Mouse (Mus musculus): ENCODE measurements at regions not wholly inside any gene's neighbourhood (a gene's known extent, or its start where the extent isn't known, plus 50 kb on each side); places are given as distances from the start of the nearest gene placed in this dataset.

- no peaks in the 10 kb centered on the region for H3K27me3 ChIP-seq (ENCODE audit: low read depth, poor library complexity, severe bottlenecking)
- 78% methylated on average over 7 of the region's 7 CpGs for WGBS
Observed at GRCm38 (mm10) chr14:33807196-33807595, 116.2 kb upstream of the Gdf10 start.

GRCm38 (mm10) chr14:33808593-33809265 is 114.7 kb upstream of the Gdf10 start:
- H3K4me1 ChIP-seq: peaks cover 14% of the 10 kb centered on the region
- peak overlapping the region; percentile 7; the same call in 1 of the 2 replicates for H3K27ac ChIP-seq
- DNase-seq (ENCODE audit: low spot score): no peak

More at GRCm38 (mm10) chr14:33807196-33807595, 116.2 kb upstream of the Gdf10 start:
- no peak for DNase-seq (ENCODE audit: low spot score)
- H3K9me3 ChIP-seq (replicated peaks): no peaks in the 10 kb centered on the region
- H3K4me3 ChIP-seq: no peak overlapping the region
- no peaks in the 10 kb centered on the region for H3K36me3 ChIP-seq
- peaks cover 14% of the 10 kb centered on the region for H3K4me1 ChIP-seq
- no peak overlapping the region for H3K27ac ChIP-seq

GRCm38 (mm10) chr14:33810584-33810983 is 112.8 kb upstream of the Gdf10 start:
- WGBS: 78% methylated on average over 4 of the region's 4 CpGs
- H3K4me1 ChIP-seq: peaks cover 14% of the 10 kb centered on the region
- no peak overlapping the region for H3K4me3 ChIP-seq
- no peak overlapping the region for H3K27ac ChIP-seq
- no peaks in the 10 kb centered on the region for H3K27me3 ChIP-seq (ENCODE audit: low read depth, poor library complexity, severe bottlenecking)
- no peak for DNase-seq (ENCODE audit: low spot score)
- H3K36me3 ChIP-seq: no peaks in the 10 kb centered on the region
- no peaks in the 10 kb centered on the region for H3K9me3 ChIP-seq (replicated peaks)

More at GRCm38 (mm10) chr14:33808593-33809265, 114.7 kb upstream of the Gdf10 start:
- no peaks in the 10 kb centered on the region for H3K27me3 ChIP-seq (ENCODE audit: low read depth, poor library complexity, severe bottlenecking)
- H3K4me3 ChIP-seq: no peak overlapping the region
- 26% methylated on average over 11 of the region's 11 CpGs for WGBS
- H3K36me3 ChIP-seq: no peaks in the 10 kb centered on the region
- no peaks in the 10 kb centered on the region for H3K9me3 ChIP-seq (replicated peaks)

- WGBS: 71% methylated on average over 3 of the region's 3 CpGs
- Histone ChIP-seq H3K27me3 (ENCODE audit: low read depth, poor library complexity, severe bottlenecking) (no peaks in the 10 kb centered on the region), H3K36me3 (no peaks in the 10 kb centered on the region), H3K4me3 (no peak overlapping the region), H3K4me1 (peaks cover 14% of the 10 kb centered on the region), H3K27ac (no peak overlapping the region), H3K9me3 (replicated peaks) (no peaks in the 10 kb centered on the region)
- DNase-seq (ENCODE audit: low spot score): no peak
Observed at GRCm38 (mm10) chr14:33811241-33811640, 112.1 kb upstream of the Gdf10 start.

- no peaks in the 10 kb centered on the region for H3K36me3 ChIP-seq
- H3K4me3 ChIP-seq: no peak overlapping the region
- H3K4me1 ChIP-seq: peaks cover 14% of the 10 kb centered on the region
- WGBS: 92% methylated on average over 8 of the region's 8 CpGs
- DNase-seq (ENCODE audit: low spot score): no peak
- no peak overlapping the region for H3K27ac ChIP-seq
- H3K27me3 ChIP-seq (ENCODE audit: low read depth, poor library complexity, severe bottlenecking): no peaks in the 10 kb centered on the region
- H3K9me3 ChIP-seq (replicated peaks): no peaks in the 10 kb centered on the region
Observed at GRCm38 (mm10) chr14:33812266-33812665, 111.1 kb upstream of the Gdf10 start.

- H3K4me1 ChIP-seq: peaks cover 14% of the 10 kb centered on the region
- no peaks in the 10 kb centered on the region for H3K27me3 ChIP-seq (ENCODE audit: low read depth, poor library complexity, severe bottlenecking)
- H3K27ac ChIP-seq: no peak overlapping the region
- H3K9me3 ChIP-seq (replicated peaks): no peaks in the 10 kb centered on the region
- no peaks in the 10 kb centered on the region for H3K36me3 ChIP-seq
- no peak overlapping the region for H3K4me3 ChIP-seq
- whole genome bisulfite sequencing: 80% methylated on average over 4 of the region's 4 CpGs
- DNase-seq (ENCODE audit: low spot score): no peak
Observed at GRCm38 (mm10) chr14:33812772-33813171, 110.6 kb upstream of the Gdf10 start.

- peaks cover 12% of the 10 kb centered on the region for H3K4me1 ChIP-seq
- H3K4me3 ChIP-seq: no peak overlapping the region
- 90% methylated on average over 3 of the region's 3 CpGs for WGBS
- no peaks in the 10 kb centered on the region for H3K9me3 ChIP-seq (replicated peaks)
- no peak overlapping the region for H3K27ac ChIP-seq
- DNase-seq (ENCODE audit: low spot score): no peak
- no peaks in the 10 kb centered on the region for H3K36me3 ChIP-seq
- no peaks in the 10 kb centered on the region for H3K27me3 ChIP-seq (ENCODE audit: low read depth, poor library complexity, severe bottlenecking)
Observed at GRCm38 (mm10) chr14:33813274-33813673, 110.1 kb upstream of the Gdf10 start.

GRCm38 (mm10) chr14:33814107-33814506 is 109.3 kb upstream of the Gdf10 start:
- DNase-seq (ENCODE audit: low spot score): no peak
- Histone ChIP-seq H3K27me3 (ENCODE audit: low read depth, poor library complexity, severe bottlenecking) (no peaks in the 10 kb centered on the region), H3K9me3 (replicated peaks) (no peaks in the 10 kb centered on the region), H3K4me1 (peaks cover 4% of the 10 kb centered on the region), H3K27ac (no peak overlapping the region), H3K36me3 (no peaks in the 10 kb centered on the region), H3K4me3 (no peak overlapping the region)
- 81% methylated on average over 1 of the region's 1 CpGs for WGBS

- no peaks in the 10 kb centered on the region for H3K9me3 ChIP-seq (replicated peaks)
- DNase-seq (ENCODE audit: low spot score): no peak
- no peaks in the 10 kb centered on the region for H3K36me3 ChIP-seq
- H3K4me3 ChIP-seq: no peak overlapping the region
- no peaks in the 10 kb centered on the region for H3K4me1 ChIP-seq
- 74% methylated on average over 2 of the region's 2 CpGs for WGBS
- no peaks in the 10 kb centered on the region for H3K27me3 ChIP-seq (ENCODE audit: low read depth, poor library complexity, severe bottlenecking)
- H3K27ac ChIP-seq: no peak overlapping the region
Observed at GRCm38 (mm10) chr14:33814599-33814998, 108.8 kb upstream of the Gdf10 start.

- Histone ChIP-seq H3K27ac (no peak overlapping the region), H3K36me3 (no peaks in the 10 kb centered on the region), H3K9me3 (replicated peaks) (no peaks in the 10 kb centered on the region), H3K27me3 (ENCODE audit: low read depth, poor library complexity, severe bottlenecking) (no peaks in the 10 kb centered on the region), H3K4me3 (no peak overlapping the region), H3K4me1 (peaks cover 16% of the 10 kb centered on the region)
- DNase-seq (ENCODE audit: low spot score): no peak
- 92% methylated on average over 14 of the region's 14 CpGs for WGBS
Observed at GRCm38 (mm10) chr14:33820541-33821260, 102.7 kb upstream of the Gdf10 start.

GRCm38 (mm10) chr14:33821436-33821835 is 102.0 kb upstream of the Gdf10 start:
- Histone ChIP-seq H3K27me3 (ENCODE audit: low read depth, poor library complexity, severe bottlenecking) (no peaks in the 10 kb centered on the region), H3K27ac (no peak overlapping the region; the same call in 1 of the 2 replicates), H3K4me3 (no peak overlapping the region), H3K9me3 (replicated peaks) (no peaks in the 10 kb centered on the region), H3K4me1 (peaks cover 16% of the 10 kb centered on the region), H3K36me3 (no peaks in the 10 kb centered on the region)
- WGBS: 91% methylated on average over 7 of the region's 7 CpGs
- DNase-seq (ENCODE audit: low spot score): no peak

- WGBS: 51% methylated on average over 11 of the region's 11 CpGs
- Histone ChIP-seq H3K36me3 (no peaks in the 10 kb centered on the region), H3K27ac (peak overlapping the region; percentile 73; the same call in 1 of the 2 replicates), H3K9me3 (replicated peaks) (no peaks in the 10 kb centered on the region), H3K4me1 (peaks cover 16% of the 10 kb centered on the region), H3K27me3 (ENCODE audit: low read depth, poor library complexity, severe bottlenecking) (no peaks in the 10 kb centered on the region), H3K4me3 (no peak overlapping the region)
- no peak for DNase-seq (ENCODE audit: low spot score)
Observed at GRCm38 (mm10) chr14:33824421-33824874, 98.9 kb upstream of the Gdf10 start.

GRCm38 (mm10) chr14:33826003-33826644 is 97.3 kb upstream of the Gdf10 start:
- peaks cover 16% of the 10 kb centered on the region for H3K4me1 ChIP-seq
- H3K27ac ChIP-seq: no peak overlapping the region
- H3K4me3 ChIP-seq: no peak overlapping the region
- no peak for DNase-seq (ENCODE audit: low spot score)
- no peaks in the 10 kb centered on the region for H3K27me3 ChIP-seq (ENCODE audit: low read depth, poor library complexity, severe bottlenecking)
- no peaks in the 10 kb centered on the region for H3K36me3 ChIP-seq
- H3K9me3 ChIP-seq (replicated peaks): no peaks in the 10 kb centered on the region
- WGBS: 89% methylated on average over 12 of the region's 12 CpGs

All from limb, embryonic 10.5 days (tissue).